Mouse (Mus musculus) ES-Bruce4 (cell line): ENCODE data around the gene Lpcat2.

ENCODE experiments used
- CTCF ChIP-seq: IDR thresholded peaks from one replicate; pipeline ENCODE4 v1.8.1; 2011; ENCODE audit warnings: low read depth, low read length
- POLR2A ChIP-seq: IDR thresholded peaks from one replicate; pipeline ENCODE4 v1.8.1; 2011; ENCODE audit warnings: low read length; ENCODE audit not compliant: insufficient read depth

GRCm38 (mm10) chr8:92861977-92862376 is 6.8 kb downstream of the Lpcat2 start:
- TF ChIP-seq CTCF (no peak), POLR2A (no peak)
